Mouse (Mus musculus): Measurements from ENCODE around the gene Mthfd1l.

DNA sequence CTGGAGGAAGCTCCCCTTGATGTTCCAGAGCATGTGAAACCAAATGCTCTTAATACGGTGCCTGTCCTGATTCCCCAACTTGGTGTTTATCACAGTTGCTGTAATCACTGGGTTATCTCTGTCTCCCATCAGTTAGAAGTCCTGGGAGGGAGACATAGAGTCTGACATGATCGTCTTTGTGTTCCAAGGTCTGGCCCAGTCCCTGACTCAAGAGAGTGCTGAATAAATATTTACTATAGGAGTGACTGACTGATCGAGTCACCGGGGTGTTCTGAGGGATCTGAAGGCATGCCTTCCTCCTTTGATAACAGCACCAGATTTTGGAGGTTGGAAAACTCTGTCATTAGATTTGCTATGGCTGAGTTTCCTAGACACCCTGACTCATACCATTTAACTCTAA is 54.5 kb downstream of the Mthfd1l start:
- TF ChIP-seq POLR2A (IDR thresholded peaks at IDR 0.05; ENCODE audit: control insufficient read depth, low read depth, low read length) (no peak), CTCF (IDR thresholded peaks at IDR 0.05; ENCODE audit: control insufficient read depth, insufficient read depth, insufficient replicate concordance, low read depth, low read length) (no peak)
